Mouse (Mus musculus): ENCODE measurements around the gene Slc15a5.
"Not testable (repeated sequence)": the region's sequence is repeated elsewhere in the genome, so short reads cannot be mapped to it uniquely, and the experiment has no call there.

Gene Slc15a5

DNA sequence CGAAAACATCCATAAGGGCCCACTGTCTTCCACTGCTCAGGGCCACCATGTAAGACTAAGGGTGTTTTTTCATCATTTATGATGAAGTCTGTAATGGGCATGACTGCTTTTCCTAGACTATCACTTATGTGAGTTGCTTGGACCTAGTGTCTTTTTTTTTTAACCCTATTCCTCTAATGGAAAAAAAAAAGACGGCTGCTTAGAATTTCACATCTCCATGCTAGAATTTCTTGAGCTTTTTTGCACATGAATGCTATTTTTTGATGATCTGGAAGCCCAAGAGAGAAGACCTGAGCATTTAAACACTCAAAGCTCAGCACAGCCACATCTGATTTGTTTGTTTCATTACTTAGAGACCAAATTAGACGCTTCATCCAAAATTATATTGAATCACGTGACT is at the start of gene Slc15a5:
TSS of gene Slc15a5 (minus strand) at position 101 of the 400 bp plus-strand sequence.
- DNase-seq (ENCODE audit: low spot score) = no peak

DNA sequence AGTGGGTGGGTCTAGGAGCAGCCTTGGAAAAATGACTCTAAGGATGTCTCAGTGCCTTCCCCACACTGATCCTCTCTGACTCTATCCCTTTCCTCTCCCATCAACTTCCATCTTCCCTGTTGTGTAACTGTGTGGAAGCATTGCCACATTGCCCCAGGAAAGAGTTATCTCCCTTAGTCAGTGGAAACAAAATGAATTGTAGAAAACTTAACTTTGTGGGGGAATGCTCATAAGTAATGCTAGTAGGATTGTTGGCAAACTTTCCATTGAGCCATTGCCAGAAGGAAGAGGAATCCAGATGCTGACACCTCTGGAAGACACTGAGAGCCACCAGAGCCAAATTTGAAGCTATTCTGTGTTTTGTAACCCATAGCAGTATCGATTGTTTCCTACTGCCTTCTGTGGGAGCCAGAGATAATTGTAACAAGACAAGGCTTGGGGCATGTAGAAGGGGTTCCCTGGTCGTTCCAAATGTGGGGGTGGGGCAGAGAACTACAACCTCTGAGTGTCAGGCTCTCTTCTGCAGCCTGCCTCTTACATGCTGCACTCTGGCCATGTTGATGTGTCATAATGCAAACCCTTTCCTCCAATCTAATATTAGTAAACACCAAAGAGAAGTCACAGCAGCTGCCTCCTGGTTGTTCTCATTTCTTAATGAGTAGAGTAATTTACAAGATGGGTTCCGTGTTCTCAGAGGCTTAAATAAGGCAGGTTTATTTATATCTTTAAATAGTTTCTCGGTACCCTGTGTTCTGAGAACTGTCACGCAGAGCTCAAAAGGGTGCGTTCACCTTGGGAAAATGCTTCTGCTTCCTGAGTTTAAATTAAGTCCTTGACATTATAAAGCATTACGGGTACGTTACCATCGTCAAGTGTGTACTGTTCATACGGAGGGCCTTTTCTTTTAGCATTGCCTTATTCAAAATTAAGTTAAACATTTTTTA is 48.9 kb upstream of the Slc15a5 start:
- DNase-seq (ENCODE audit: low spot score) = no peak

DNA sequence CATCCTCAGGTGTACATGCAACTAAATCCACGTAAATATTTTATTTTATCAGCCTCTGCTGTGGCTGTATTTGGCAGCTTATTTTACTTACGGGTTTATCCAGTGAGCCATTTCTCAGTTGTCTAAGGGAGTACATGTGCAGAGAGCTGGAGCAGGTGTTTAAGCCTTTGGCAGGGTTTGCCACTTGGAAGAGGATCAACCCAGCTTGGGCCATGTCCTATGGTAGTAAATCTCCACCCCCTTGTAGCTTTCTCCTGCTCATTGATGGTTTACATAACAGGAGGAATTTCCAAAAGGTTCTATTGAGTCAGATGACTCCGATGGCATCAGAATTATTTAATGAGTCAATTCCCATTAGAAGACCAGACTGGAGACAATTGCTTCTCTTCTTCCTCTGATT is 37.8 kb upstream of the Slc15a5 start:
- DNase-seq (ENCODE audit: low spot score) = no peak

DNA sequence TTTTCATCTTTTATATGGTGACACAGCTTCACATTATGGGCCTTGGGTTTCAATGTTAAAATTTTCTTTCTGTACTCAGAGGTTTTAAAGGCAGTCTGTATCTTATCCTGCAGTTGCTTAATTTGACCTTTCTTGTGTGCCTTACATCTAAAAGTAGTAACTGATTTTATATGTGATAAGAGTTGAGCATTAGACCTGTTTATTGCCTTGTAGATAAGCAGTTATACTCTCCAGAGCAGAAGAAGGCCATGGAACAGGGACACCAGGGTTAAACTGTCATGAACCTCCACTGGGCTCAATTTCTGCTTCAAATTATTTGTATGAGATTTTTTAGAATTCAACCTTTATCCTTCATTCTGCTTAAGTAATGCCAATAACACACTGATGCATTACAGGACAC is 24.8 kb upstream of the Slc15a5 start:
- no peak for DNase-seq (ENCODE audit: low spot score)

DNA sequence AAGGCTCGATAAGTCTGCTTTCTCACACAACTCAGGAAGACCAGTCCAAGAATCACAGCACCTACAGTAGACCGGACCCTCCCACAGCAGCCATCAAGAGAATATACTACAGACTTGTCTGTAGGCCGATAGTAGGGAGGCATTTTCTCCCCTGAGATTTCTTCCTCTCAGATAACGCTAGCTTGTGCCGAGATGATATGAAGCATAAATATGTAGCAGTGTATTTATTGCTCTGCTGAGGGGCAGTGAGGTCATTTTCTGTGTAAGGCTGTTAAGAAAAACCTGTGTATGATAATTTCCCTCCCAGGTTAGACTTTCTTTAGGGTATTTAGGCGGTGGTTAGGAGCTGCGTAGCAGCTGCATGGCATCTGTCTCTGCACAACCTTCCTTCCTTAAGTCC is 23.2 kb upstream of the Slc15a5 start:
- DNase-seq (ENCODE audit: low spot score) = no peak

DNA sequence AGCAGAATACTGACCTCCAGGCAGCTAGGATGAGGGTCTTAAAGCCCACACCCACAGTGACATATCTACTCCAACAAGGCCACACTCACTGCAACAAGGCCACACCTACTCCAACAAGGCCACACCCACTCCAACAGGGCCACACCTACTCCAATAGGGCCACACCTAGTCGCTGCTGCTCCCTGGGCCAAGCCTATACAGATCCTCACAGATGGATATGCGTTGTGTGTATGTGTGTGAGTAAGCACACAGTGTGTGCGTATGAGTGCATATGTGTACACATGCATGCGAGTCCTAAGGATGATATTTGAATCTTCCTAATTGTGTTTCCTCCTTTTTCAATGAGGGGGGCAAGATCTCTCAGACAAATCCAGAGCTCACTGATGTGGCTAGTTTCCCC is 22.1 kb upstream of the Slc15a5 start:
- DNase-seq (ENCODE audit: low spot score) = no peak

DNA sequence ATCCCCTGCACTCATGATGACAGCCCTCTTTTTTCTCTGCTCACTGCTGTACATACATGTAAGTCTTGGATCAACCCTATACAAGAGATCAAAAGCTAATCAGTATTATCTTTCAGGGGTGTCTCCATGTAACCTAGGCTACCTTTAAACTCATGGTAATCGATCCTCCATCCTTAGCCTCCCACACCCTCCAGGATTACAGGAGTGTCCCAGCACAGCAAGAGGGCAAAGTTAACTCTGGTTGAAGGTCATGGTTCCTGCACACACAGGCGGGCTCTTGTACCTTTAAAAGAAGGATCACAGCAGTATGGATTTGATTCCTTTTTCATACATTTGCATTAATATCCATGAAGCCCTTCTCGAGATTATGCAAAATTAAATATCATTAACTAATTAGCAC is 19.9 kb upstream of the Slc15a5 start:
- DNase-seq (ENCODE audit: low spot score) = no peak

DNA sequence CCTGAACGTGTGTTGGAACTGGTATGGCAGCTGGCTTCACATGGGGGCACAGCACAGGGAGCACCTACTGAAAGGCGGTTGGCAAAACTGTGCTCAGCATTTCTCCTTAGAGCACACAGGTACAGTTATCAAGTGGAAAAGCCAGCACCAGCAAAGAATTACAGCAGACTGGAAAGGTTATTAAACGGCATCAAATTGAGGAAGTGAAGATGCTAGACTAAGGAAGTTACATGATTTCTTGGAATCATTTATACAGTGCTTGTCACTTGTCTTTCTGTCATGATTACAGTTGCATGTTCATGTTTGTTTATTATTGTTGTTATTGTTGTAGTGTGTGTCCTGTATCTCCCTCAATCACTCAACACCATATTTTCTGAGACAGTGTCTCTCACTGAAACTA is 15.3 kb upstream of the Slc15a5 start:
- no peak for DNase-seq (ENCODE audit: low spot score)

DNA sequence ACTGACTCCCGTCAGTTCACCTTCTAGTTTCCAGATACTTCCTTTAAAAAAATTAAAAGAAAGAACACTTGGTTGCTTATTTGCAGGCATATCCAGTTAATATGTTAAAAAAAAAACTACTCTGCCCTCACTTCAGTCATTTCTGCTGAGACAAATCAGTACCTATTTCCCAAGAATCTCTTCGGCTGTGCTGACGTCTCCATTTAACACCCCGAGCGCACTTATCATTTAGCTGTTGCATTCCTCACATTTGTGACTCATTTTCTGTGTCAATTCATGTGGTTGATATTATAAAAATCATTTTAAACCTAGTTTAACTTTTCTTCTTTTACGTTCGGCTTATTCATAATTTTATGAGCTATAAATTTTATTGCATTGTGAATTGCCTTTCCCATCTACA is 12.7 kb upstream of the Slc15a5 start:
- DNase-seq (ENCODE audit: low spot score) = no peak

DNA sequence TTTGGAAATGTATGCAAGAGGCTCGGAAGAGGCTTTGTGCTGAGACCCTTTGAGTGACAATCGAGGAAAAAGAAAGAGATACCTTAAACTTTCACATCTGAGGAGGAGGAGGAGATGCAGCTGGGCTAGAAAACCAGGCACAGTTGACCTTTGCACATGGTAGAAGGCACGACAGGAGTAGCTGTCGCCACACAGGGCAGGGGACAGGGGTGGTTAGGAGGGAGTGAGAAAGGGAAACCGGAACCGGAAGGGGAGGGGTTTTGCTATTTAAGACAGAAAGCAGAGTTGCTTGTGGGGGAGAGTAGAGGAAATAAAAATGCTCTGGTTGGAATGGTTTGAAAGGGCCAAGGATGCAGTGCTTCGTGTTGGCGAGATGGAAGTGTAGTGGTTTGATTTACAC is 9.4 kb upstream of the Slc15a5 start:
- DNase-seq (ENCODE audit: low spot score) = no peak

DNA sequence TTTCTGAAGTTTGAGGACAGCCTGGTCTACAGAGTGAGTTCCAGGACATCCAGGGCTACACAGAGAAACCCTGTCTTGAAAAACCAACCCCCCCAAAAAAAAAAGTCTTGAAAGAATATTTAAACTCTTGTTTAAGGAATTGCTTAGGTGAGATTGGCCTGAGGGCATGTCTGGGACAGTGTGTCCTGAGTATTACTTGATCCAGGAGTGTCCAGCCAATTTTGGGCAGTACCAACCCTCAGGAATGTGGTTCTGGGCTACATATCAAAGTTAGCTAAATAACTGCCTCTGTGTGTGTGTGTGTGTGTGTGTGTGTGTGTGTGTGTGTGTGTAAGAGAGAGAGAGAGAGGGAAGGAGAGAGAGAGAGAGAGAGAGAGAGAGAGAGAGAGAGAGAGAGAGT is 6.7 kb upstream of the Slc15a5 start:
- not testable (repeated sequence) for DNase-seq (ENCODE audit: low spot score)

DNA sequence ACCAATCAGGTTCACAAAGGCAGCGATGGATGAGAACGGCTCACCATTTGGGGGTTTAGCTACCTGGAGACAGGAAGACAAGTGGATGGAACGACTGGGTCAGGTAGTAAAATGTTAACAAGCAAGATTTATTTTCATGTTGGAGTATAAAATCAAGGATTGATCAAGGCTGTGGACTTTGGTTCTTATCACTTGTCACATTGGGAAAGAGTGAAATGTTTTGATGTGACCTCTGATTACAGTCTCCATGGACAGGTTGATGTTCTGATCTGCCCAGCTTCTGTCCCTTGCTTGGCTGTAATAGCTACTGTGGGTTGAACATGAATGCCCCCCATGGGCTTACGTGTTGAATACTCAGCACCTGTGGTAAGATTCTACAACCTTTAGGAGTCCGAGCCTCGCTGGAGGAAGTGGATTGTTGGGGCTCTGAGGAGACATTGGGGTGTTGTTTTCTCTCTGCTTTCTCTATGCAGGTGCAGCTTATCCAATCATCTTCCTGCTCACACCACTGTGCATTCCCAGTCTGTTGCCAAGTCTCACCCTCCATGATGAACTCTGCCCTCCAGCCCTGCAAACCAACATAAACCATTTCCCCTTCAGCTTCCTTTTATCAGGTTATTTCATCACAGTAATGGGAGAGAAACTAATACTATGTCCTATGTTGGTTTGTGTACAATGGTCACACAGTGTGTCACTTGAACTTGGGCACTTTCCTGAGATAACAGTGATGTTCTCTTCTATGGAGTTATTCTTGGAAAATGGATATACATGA is 1.2 kb upstream of the Slc15a5 start:
- no peak for DNase-seq (ENCODE audit: low spot score)

DNA sequence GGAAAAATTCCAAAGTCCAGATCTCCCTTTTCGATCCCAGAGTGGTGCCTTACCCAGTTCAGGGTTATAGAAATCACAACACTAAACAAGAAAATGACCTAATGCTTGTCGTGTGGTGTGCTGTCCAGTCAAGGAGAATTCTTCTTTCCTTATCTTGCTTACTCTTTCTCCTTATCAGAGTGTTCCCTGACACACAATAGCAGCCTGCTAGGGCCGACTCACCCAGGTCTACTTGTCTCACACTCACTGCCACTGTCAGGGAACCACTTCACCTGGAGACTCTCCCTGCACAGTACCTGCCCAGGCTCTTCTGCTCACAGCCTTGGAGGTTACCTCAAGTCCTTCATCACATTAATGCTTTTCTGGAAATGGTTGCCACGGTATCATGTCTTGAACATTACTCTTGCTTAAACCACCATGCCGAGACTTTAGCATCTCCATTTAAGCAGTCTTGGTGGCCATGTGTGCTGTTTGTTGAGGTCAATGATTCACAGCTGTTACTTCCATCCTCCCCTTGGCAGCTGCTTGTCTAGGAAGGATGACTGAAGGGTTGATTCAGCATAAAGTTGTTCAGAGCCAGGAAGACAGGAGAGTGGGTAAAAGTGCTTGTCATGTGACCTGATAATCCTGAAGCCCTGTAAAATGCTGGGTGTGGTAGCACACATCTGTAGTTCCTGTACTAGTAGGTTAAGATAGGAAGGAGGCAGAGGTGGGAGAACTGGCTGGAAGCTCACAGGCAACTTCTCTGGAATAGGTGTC is 1.9 kb downstream of the Slc15a5 start:
- DNase-seq (ENCODE audit: low spot score) = no peak

DNA sequence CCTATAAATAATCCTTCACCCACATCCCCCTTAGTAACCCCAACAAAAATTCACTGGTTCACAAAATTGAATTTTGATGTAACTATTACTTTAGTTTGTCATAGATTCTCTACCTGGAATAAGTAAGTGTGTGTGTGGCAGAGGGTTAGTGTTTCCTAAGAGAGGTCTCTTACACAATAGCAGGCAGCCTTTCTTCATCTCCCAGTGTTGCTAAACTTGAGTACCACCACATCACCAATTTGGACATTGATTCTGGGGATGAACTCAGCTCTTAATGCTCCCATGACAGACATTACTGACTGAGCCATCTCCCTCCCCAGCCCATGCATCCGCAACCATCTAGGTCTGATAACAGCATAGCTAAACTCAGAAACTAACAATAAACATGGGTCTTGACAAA is 4.0 kb downstream of the Slc15a5 start:
- no peak for DNase-seq (ENCODE audit: low spot score)

DNA sequence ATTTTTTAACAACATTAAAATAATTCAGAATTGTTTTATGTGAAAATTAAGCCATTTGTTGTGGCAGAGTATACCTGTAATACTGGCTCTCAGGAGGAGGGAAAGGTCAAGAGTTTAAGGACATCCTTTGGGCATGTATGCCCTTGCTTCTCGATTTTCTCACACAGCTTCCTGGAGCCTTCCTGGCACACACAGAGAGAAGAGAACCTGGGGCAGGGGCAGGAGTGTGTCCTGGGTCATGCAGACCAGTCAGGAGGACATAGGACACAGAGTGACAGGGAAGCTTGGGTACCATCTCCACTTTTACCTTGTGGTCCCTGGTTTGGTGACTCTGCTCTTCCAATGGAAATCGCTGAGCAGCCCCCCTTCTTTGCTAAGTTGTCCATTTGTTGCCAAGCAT is 6.2 kb downstream of the Slc15a5 start:
- no peak for DNase-seq (ENCODE audit: low spot score)

DNA sequence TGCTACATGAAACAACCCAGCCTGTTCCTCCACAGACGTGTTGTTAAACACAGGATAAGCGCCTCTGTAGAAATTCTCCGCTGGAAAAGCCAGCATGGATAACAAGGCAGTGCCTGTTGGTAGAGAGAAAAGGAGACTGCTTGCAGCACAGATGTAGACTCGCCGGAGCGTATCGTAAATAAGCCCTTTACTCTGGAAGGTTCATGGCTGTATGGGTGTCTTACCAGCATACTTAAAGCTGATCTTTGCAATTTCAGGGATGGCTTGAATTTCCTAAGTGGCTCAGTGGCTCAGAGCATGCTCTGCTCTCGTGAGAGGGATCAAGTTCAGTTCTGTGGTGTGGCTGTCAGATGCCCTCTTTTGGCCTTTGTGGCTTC is 6.8 kb downstream of the Slc15a5 start:
- no peak for DNase-seq (ENCODE audit: low spot score)

DNA sequence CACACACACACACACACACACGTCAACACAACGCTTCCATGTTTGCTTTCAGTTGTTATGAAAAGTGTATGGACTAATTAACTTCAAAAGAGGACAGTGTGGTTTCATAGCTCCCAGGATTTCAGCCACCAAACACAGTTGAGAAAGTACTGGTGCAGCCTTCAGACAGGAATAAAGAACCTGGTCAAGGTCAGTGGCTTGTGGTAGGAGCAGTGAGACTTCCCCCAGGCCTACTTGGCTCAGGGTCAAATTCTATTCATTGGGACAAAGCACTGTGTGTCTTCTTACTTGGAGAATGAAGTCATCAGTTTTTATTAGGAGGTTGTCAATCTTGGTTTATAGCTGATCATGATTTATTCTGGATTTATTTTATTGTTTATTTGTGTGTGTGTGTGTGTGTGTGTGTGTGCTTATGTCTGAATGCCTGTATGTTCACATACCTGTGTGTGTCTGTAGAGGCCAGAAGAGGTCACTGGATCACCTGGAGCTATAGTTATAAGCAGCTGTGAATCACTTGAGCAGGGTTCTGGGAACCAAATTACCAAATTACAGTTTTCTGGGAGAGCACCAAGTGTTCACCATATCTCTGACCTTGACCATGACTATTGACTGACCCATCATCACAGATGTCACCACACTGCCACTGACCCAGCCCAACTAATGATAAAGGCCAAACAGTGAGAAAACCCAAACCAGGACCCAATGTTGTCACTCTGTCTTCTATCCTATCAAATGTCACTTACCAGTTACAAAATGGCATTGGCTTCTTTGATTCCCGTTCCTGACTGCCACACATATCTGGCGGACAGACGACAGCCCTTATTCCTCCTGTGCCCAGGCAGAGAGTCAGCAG is 7.4 kb downstream of the Slc15a5 start:
- no peak for DNase-seq (ENCODE audit: low spot score)

DNA sequence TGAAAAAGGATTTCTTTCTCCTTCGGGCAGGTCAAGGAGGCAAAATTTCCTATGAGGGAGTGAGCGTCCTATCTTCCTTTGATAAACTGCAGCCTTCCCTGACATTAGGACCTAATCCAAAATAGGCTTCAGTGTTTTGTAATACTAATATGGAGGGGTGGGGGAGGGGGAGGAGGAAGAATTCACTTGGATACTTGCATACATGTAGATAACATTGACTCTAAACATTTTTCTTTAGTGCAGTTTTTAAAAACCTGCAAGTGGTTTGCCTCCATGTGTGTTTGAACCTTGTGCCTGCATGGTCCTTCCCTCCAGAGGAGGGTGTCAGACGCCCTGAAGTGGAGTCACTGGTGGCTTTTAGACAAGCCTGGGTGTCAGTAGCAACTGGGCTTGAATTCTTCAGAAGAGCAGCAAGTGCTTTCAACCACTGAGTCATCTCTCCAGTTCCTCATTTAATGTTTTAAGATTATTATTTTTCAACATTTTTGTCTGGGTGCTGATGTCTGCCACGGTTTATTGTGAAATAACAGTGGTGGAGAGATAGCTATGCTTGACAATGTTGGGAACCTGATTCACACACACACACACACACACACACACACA is 8.1 kb downstream of the Slc15a5 start:
- DNase-seq (ENCODE audit: low spot score) = no peak

DNA sequence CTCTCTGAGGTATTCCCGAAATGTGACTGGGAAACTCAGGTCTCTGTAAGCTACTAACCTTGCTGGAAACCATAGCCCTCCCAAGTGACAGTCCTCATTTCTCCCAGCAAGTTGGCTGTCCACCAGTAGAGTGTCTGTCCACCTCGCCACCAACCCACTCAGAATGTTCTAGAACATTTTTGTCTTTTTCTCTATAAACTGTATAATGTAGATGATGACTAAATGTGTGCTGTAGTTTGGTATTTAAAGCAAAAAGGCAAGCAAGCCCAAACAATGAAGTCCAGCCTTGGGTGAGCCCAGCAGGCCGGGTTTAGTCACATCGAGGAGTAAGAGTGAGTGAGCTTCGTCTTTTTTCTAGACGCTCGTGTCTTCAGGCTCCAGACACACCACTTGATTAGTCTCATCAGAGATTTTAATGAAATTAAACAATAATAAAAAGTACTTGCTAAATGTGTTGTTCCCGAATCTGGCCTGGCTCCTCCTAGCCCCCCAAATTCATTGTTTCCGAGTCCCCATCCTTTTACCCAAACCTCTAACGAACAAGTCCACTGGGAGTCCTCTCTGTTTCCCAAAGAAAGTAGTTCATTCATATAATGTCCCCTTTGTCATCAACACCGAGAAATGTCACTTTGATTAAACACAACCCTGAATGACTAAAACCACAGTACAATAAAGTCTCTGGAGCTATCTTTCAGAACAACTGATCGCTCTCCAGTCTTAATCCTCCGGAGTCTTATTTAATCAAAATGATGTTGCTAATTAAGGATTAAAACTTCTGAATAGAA is 8.8 kb downstream of the Slc15a5 start:
- no peak for DNase-seq (ENCODE audit: low spot score)

DNA sequence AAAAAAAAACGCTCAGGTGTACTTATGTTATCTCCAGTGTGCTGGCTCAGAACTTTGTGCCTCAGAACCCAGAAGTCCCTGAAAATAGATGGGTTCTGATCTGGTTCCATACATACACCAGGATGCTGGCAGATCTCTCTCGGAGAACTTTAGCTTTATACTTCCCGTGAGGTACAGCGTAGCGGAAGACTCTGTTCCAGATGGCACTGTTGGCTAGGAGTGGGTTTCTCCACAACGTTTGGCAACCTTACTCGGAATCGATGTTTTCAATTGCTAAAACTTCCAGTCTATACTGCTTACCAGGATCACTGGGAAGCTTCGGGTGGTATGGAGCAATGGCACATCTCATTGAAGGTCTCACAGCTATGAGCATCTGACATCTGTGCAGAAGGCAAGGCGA is 9.8 kb downstream of the Slc15a5 start:
- DNase-seq (ENCODE audit: low spot score) = no peak
